Mouse (Mus musculus) forebrain, embryonic 13.5 days (tissue): ENCODE measurements around the gene Zfp644. TPM values are rescaled to one million over a fixed set of nuclear protein-coding genes. Genes with fewer than 3 reads are reported as not detected.

ENCODE experiments used
- ATAC-seq: fragments of 200-750 bp; cut with Nextera tagmentation; 2 replicates; pipeline ENCODE4 v1.8.0; 2017
- H3K27ac ChIP-seq: fragments of 300-500 bp; sonication (generic); 2 replicates; pipeline ENCODE4 v1.5.1; 2015; ENCODE audit warnings: inconsistent platforms, mild to moderate bottlenecking, moderate library complexity
- H3K27me3 ChIP-seq: fragments of 300-500 bp; sonication (generic); 2 replicates; pipeline ENCODE4 v1.6.1; 2015; ENCODE audit warnings: mild to moderate bottlenecking, inconsistent platforms
- H3K36me3 ChIP-seq: fragments of 300-500 bp; sonication (generic); 2 replicates; pipeline ENCODE4 v1.6.1; 2015; ENCODE audit warnings: mild to moderate bottlenecking, inconsistent platforms; ENCODE audit not compliant: poor library complexity, severe bottlenecking
- H3K4me1 ChIP-seq: fragments of 300-500 bp; sonication (generic); 2 replicates; pipeline ENCODE4 v1.6.1; 2015; ENCODE audit warnings: inconsistent platforms
- H3K4me2 ChIP-seq: fragments of 300-500 bp; sonication (generic); 2 replicates; pipeline ENCODE4 v1.6.1; 2015; ENCODE audit warnings: inconsistent platforms, mild to moderate bottlenecking, moderate library complexity
- H3K4me3 ChIP-seq: fragments of 300-500 bp; sonication (generic); 2 replicates; pipeline ENCODE4 v1.5.1; 2015; ENCODE audit warnings: mild to moderate bottlenecking, inconsistent platforms
- H3K9ac ChIP-seq: fragments of 300-500 bp; sonication (generic); 2 replicates; pipeline ENCODE4 v1.6.1; 2015; ENCODE audit warnings: mild to moderate bottlenecking, inconsistent platforms
- H3K9me3 ChIP-seq: fragments of 300-500 bp; sonication (generic); replicated peaks from 2 replicates; pipeline ENCODE4 v1.6.1; 2016; ENCODE audit warnings: inconsistent platforms
- WGBS: fragments of 180-500 bp; shearing (Covaris S2); methylation state at CpG from one replicate; pipeline ENCODE4 v1.1.7; 2015; 5-methylcytosine and 5-hydroxymethylcytosine counted together
- polyA plus RNA-seq: library from polyadenylated mRNA; unstranded; fragments of >200 nt; fragmentation: Nextera tagmentation; extraction: Ambion mirVana; gene quantifications from 2 replicates; pipeline ENCODE4 v1.2.1, GENCODE M21; 2015

The Zfp644 gene
- polyA plus RNA-seq, 1 experiment from 2014 or later: 85.2 TPM

DNA sequence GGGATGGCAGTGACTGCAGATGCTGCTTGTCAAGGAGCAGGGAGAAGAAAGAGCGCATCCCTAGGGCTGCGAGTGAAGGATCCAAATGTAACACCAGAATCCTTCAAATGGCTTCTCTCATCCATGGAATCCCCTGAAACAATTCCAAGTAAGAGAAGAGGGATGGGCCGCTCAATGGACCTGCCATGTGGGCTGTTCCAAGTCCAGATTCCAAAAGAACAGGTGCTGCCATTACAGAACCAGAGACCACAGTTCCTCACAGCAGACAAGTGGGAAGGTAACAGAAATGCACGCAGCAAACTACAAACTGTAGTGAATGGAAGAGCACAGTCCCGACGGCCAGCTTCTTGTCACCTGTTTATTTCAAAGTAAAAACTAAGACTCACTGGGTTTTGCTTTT, 76.6 kb downstream of the Zfp644 start:
- no peak for ATAC-seq
- H3K4me2 ChIP-seq: no peak overlapping the region
- peaks cover 32% of the 10 kb centered on the region for H3K36me3 ChIP-seq
- H3K4me3 ChIP-seq: no peak overlapping the region
- no peak overlapping the region for H3K9ac ChIP-seq
- WGBS: 93% methylated on average over 6 of the region's 6 CpGs
- H3K27me3 ChIP-seq: no peaks in the 10 kb centered on the region
- H3K4me1 ChIP-seq: no peaks in the 10 kb centered on the region
- H3K27ac ChIP-seq: no peak overlapping the region
- H3K9me3 ChIP-seq: no peaks in the 10 kb centered on the region

- no peaks in the 10 kb centered on the region; the same call in 1 of the 2 replicates for H3K4me1 ChIP-seq
- H3K9ac ChIP-seq: no peak overlapping the region
- 92% methylated on average over 2 of the region's 2 CpGs for WGBS
- H3K27me3 ChIP-seq: no peaks in the 10 kb centered on the region
- no peak overlapping the region for H3K4me3 ChIP-seq
- no peak overlapping the region for H3K4me2 ChIP-seq
- no peak for ATAC-seq
- peaks cover 22% of the 10 kb centered on the region for H3K36me3 ChIP-seq
- no peaks in the 10 kb centered on the region for H3K9me3 ChIP-seq
- no peak overlapping the region for H3K27ac ChIP-seq
Measured at GRCm38 (mm10) chr5:106615006-106615405, 82.1 kb downstream of the Zfp644 start.

GRCm38 (mm10) chr5:106614570-106614969, 82.5 kb downstream of the Zfp644 start:
- Histone ChIP-seq H3K4me1 (no peaks in the 10 kb centered on the region; the same call in 1 of the 2 replicates), H3K4me3 (no peak overlapping the region), H3K9me3 (no peaks in the 10 kb centered on the region), H3K36me3 (peaks cover 22% of the 10 kb centered on the region), H3K27ac (no peak overlapping the region), H3K27me3 (no peaks in the 10 kb centered on the region), H3K9ac (no peak overlapping the region), H3K4me2 (no peak overlapping the region)
- 90% methylated on average over 7 of the region's 7 CpGs for WGBS
- ATAC-seq: no peak

- H3K4me2 ChIP-seq: no peak overlapping the region
Measured at GRCm38 (mm10) chr5:106612151-106612550, 84.9 kb downstream of the Zfp644 start.

GRCm38 (mm10) chr5:106608798-106609197, 88.3 kb downstream of the Zfp644 start, which contains the start of gene Gm17304:
TSS of gene Gm17304 (plus strand) at chr5:106609098.
- no peak within 1 kb of the TSS for H3K4me3 ChIP-seq
- H3K4me1 ChIP-seq: no peaks in the 10 kb centered on the region; the same call in 1 of the 2 replicates
- no peaks in the 10 kb centered on the region for H3K9me3 ChIP-seq
- no peaks in the 10 kb centered on the region for H3K27me3 ChIP-seq
- no peak for ATAC-seq
- no peak within 1 kb of the TSS for H3K4me2 ChIP-seq
- 92% methylated on average over 4 of the region's 4 CpGs for WGBS
- H3K9ac ChIP-seq: no peak within 1 kb of the TSS
- no peak within 1 kb of the TSS for H3K27ac ChIP-seq
- peaks cover 24% of the 10 kb centered on the region for H3K36me3 ChIP-seq

More at GRCm38 (mm10) chr5:106612151-106612550, 84.9 kb downstream of the Zfp644 start:
- Histone ChIP-seq H3K4me1 (no peaks in the 10 kb centered on the region; the same call in 1 of the 2 replicates), H3K9me3 (no peaks in the 10 kb centered on the region), H3K4me3 (no peak overlapping the region), H3K36me3 (peaks cover 24% of the 10 kb centered on the region), H3K27me3 (no peaks in the 10 kb centered on the region), H3K9ac (no peak overlapping the region), H3K27ac (no peak overlapping the region)
- WGBS: 97% methylated on average over 2 of the region's 2 CpGs
- ATAC-seq: no peak

DNA sequence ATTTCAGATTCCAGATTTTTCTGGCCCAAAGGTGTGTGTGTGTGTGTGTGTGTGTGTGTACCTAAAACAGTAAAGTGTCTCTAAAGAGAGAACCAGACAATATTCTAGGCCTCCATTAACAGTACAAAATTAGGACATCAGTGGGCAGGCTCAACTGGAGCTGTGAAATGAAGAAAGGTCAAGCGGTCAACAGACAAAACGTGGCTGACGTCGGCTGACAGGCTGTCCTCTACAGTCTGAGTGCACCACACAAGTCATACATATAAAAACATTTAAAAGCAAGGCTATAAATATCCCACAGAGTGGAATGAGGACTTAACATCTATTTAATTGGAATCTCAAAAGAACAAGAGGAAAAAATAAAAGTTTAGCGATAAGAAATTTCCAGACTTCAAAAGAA, 90.0 kb downstream of the Zfp644 start:
- H3K36me3 ChIP-seq: peaks cover 22% of the 10 kb centered on the region
- no peak for ATAC-seq
- H3K4me3 ChIP-seq: no peak overlapping the region
- no peaks in the 10 kb centered on the region for H3K27me3 ChIP-seq
- H3K4me1 ChIP-seq: no peaks in the 10 kb centered on the region
- no peak overlapping the region for H3K9ac ChIP-seq
- no peaks in the 10 kb centered on the region for H3K9me3 ChIP-seq
- no peak overlapping the region for H3K27ac ChIP-seq
- 83% methylated on average over 5 of the region's 5 CpGs for WGBS
- H3K4me2 ChIP-seq: no peak overlapping the region

DNA sequence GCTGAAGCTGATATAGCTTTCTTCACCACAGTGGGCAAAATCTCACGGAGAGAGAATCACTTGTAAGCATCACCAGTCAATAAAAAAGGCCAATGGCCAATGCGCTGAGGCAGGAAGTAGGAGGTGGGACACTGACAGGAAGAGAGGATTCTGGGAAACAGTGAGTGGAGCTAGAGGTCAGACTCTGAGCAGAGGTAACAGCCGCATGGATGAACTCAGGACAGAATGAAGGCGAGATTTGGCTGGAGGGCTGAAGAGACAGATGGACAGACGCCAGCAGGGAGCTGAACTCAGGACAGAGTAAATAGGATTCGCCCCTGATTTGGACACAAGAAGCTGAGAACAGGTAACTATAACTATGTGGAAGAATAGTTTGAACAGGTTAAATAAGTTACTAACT, 92.0 kb downstream of the Zfp644 start:
- Histone ChIP-seq H3K27ac (no peak overlapping the region), H3K9me3 (no peaks in the 10 kb centered on the region), H3K4me2 (no peak overlapping the region), H3K4me3 (no peak overlapping the region), H3K9ac (no peak overlapping the region), H3K4me1 (no peaks in the 10 kb centered on the region), H3K36me3 (peaks cover 16% of the 10 kb centered on the region), H3K27me3 (no peaks in the 10 kb centered on the region)
- WGBS: 91% methylated on average over 6 of the region's 6 CpGs
- ATAC-seq: no peak

DNA sequence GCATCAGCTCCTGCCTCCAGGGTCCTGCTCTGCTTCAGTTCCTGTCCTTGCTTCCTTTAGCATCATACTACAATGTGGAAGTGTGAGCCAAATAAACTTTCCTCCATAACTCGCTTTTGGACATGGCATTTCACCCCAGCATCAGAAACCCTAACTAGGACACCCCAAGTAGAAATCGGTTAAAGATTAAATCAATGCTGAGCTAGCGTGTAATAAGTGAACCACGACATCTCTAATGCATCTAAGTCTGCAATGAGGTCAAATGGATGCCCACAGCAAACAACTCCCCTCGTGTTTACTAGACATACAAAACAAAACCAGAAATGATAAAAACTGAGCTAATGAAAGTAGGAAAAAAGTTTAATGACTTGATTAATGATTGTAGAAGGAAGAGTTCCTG, 92.7 kb downstream of the Zfp644 start:
- ATAC-seq: no peak
- 96% methylated on average over 5 of the region's 5 CpGs for WGBS

DNA sequence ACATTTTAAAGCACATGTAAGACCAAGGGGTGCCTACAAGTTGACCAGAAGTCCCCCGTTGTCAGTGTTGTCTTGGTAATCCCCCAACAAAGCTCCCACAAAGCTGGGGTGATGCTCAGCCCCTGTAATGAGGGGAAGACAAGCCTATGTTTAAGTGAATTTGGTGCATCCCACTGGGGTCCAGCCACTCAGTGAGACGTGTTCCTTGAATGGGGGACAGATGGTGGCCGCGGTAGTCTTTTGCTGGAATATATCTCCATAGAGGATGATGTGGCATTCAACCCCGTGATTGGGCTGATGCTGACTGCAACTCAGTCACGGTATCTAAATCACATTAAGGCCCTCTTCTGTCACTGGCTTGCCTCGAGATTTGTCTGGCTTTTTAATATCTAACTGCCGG, 97.6 kb downstream of the Zfp644 start:
- no peak overlapping the region for H3K27ac ChIP-seq
- no peak for ATAC-seq
- 0 out of 2 replicates have a peak, but pooled peaks cover 12% of the 10 kb centered on the region for H3K36me3 ChIP-seq
- no peak overlapping the region for H3K9ac ChIP-seq
- WGBS: 83% methylated on average over 8 of the region's 8 CpGs
- no peaks in the 10 kb centered on the region for H3K9me3 ChIP-seq
- H3K4me2 ChIP-seq: no peak overlapping the region
- H3K27me3 ChIP-seq: no peaks in the 10 kb centered on the region
- no peak overlapping the region for H3K4me3 ChIP-seq
- H3K4me1 ChIP-seq: peaks cover 8% of the 10 kb centered on the region; the same call in 1 of the 2 replicates

More for the DNA sequence above, 92.7 kb downstream of the Zfp644 start:
- Histone ChIP-seq H3K27ac (no peak overlapping the region), H3K4me2 (no peak overlapping the region), H3K9ac (no peak overlapping the region), H3K9me3 (no peaks in the 10 kb centered on the region), H3K4me1 (no peaks in the 10 kb centered on the region), H3K4me3 (no peak overlapping the region), H3K27me3 (no peaks in the 10 kb centered on the region), H3K36me3 (peaks cover 18% of the 10 kb centered on the region)

DNA sequence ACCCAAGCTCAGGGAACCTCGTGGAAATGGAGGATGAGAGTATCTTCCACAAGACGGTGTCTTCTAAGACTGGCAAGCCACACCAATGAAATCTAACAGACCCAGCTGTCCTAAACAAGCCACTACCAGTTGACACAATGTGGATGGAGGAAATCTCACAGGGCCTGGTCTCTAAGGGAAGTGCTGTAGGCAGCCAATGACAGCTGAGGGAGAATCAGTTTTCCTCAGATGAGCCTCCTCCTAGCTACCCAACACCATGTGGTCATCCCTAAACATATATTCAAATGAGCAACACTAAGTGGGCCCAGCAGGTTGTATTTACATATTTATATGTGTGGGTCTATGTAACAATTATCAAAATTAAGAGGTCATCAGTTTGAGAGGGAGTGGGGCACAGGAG, 99.6 kb downstream of the Zfp644 start:
- Histone ChIP-seq H3K9me3 (no peaks in the 10 kb centered on the region), H3K27ac (no peak overlapping the region), H3K9ac (no peak overlapping the region), H3K4me3 (no peak overlapping the region), H3K27me3 (no peaks in the 10 kb centered on the region), H3K4me2 (no peak overlapping the region), H3K4me1 (peaks cover 8% of the 10 kb centered on the region; the same call in 1 of the 2 replicates), H3K36me3 (0 out of 2 replicates have a peak, but pooled peaks cover 12% of the 10 kb centered on the region)
- WGBS: 86% methylated on average over 2 of the region's 2 CpGs
- ATAC-seq: peak; percentile 53; the same call in 1 of the 2 replicates

GRCm38 (mm10) chr5:106594388-106594787, 102.7 kb downstream of the Zfp644 start:
- Histone ChIP-seq H3K9ac (no peak overlapping the region), H3K27me3 (no peaks in the 10 kb centered on the region), H3K27ac (no peak overlapping the region), H3K4me3 (no peak overlapping the region), H3K4me1 (peaks cover 8% of the 10 kb centered on the region; the same call in 1 of the 2 replicates), H3K9me3 (no peaks in the 10 kb centered on the region), H3K4me2 (no peak overlapping the region), H3K36me3 (peaks cover 16% of the 10 kb centered on the region; the same call in 1 of the 2 replicates)
- no peak for ATAC-seq

DNA sequence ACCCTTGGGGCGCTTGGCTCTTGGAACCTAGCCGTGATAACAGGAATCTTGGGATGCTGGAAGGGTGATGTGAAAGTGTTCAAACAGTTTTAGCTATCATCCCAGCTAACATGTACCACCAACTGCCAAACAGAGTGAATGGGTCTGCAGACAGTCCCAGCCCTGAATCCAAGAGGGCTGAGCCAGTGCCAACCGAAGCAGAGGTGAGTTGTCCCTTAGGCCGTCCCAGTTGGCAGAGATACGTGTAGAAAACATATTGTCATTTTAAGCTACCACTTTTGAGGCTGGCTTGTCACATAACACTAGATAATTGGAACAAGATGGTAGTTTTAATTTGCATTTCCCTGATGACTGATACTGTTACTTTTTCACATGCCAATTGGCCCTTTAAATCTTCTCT, 106.4 kb downstream of the Zfp644 start:
- Histone ChIP-seq H3K9me3 (no peaks in the 10 kb centered on the region), H3K27ac (no peak overlapping the region), H3K9ac (no peak overlapping the region), H3K4me3 (no peak overlapping the region), H3K36me3 (peaks cover 28% of the 10 kb centered on the region), H3K4me2 (no peak overlapping the region), H3K4me1 (no peaks in the 10 kb centered on the region), H3K27me3 (peaks cover 6% of the 10 kb centered on the region; the same call in 1 of the 2 replicates)
- no peak for ATAC-seq
- 86% methylated on average over 5 of the region's 5 CpGs for WGBS

DNA sequence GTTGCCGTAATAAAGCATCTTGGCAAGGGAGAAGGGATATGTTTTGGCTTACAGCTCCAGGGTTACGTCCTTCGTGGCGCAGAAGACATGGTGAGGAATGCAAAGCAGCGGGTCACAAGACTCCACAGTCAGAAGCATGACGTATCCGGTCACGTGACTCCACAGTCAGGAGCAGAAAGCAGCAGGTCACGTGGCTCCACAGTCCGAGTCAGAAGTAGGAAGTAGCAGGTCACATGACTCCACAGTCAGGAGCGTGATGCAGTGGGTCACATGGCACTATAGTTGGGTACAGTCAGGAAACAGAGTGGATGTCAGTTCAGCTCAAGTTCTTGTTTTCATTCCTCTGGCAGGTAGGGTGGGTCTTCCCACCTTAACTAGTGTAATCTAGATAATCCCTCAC, 107.4 kb downstream of the Zfp644 start:
- Histone ChIP-seq H3K36me3 (peaks cover 25% of the 10 kb centered on the region), H3K4me3 (no peak overlapping the region), H3K27ac (no peak overlapping the region), H3K9me3 (no peaks in the 10 kb centered on the region), H3K4me1 (no peaks in the 10 kb centered on the region), H3K4me2 (no peak overlapping the region), H3K9ac (no peak overlapping the region), H3K27me3 (peaks cover 8% of the 10 kb centered on the region)
- ATAC-seq: no peak
- WGBS: 94% methylated on average over 11 of the region's 11 CpGs
